Mouse (Mus musculus): ENCODE data around the gene Cyfip2. TPM values are rescaled to one million over a fixed set of nuclear protein-coding genes. Genes with fewer than 3 reads are reported as not detected.

Gene Cyfip2
- polyA plus RNA-seq, 1 experiment from 2014 or later = 7.2 TPM

DNA sequence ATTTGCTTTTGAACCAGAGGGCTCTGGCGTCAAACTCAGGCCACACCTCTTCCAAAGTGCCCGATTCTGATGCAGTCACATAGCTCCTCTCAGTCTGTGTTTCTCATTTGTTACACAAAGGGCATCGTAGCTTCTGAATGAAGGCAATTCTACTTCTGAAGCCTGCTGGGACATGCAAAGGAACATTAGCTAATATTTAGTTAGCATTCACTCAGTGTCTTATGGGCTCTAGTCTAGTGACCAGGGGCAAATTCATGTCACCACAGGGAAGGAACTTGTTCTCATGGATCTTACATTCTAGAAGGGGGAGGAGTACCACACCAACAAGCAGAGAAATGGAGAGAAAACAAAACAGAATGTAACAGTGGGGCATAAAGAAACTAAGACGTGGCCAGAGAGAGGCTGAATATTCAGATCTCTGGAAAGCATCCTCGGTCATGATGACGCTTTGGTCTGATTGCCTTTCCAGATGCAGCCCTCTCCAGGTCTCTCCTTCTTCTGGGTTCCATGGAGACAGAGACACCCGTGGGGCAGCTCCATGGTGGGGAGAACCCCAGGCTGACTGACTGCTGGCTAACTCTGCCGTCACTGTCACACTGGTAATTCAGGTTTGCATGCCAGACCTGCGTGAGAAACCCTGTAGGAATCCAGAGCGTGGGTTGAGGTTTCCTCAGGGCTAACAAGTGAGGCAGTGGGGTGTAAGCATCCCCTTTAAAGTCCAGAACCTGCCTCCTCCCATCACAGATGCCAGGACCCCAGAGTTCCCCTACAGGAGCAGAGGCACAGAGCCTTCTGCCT lies 135.2 kb downstream of the Cyfip2 start:
- no peaks in the 10 kb centered on the region for H3K27me3 ChIP-seq
- H3K36me3 ChIP-seq = no peaks in the 10 kb centered on the region
- H3K9ac ChIP-seq = no peak overlapping the region
- no peak overlapping the region for H3K27ac ChIP-seq
- WGBS = 77% methylated on average over 10 of the region's 10 CpGs
- no peak overlapping the region for H3K4me2 ChIP-seq
- no peaks in the 10 kb centered on the region for H3K4me1 ChIP-seq (replicated peaks)
- H3K9me3 ChIP-seq (replicated peaks) = no peaks in the 10 kb centered on the region
- no peak for ATAC-seq (replicated peaks; ENCODE audit: insufficient number of reproducible peaks, insufficient read depth, low FRiP score, low read depth)
- no peak overlapping the region for H3K4me3 ChIP-seq

DNA sequence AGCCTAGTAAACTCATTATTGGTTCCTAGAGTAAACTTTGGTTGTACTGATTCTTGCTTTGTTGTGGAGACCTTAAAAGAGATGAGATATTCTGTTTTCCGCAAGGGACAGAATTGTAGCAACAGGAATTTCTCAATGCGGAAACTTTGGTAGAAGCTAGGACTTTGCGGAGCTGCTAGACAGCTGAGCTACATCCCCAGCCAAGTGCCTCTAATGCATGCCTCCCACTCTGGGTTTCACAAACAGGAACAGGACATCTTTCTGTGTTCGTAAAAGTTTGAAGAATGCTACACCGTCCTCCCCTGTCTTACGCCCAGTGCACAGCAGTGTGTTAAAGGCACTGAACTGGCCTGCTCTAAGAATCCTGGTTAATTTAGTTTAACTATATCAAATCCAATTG lies 136.5 kb downstream of the Cyfip2 start:
- 74% methylated on average over 6 of the region's 6 CpGs for WGBS
- ATAC-seq (replicated peaks; ENCODE audit: insufficient number of reproducible peaks, insufficient read depth, low FRiP score, low read depth) = no peak
- H3K4me3 ChIP-seq = no peak overlapping the region
- no peak overlapping the region for H3K4me2 ChIP-seq
- H3K27me3 ChIP-seq = no peaks in the 10 kb centered on the region
- no peaks in the 10 kb centered on the region for H3K36me3 ChIP-seq
- no peak overlapping the region for H3K9ac ChIP-seq
- no peaks in the 10 kb centered on the region for H3K9me3 ChIP-seq (replicated peaks)
- no peak overlapping the region for H3K27ac ChIP-seq
- H3K4me1 ChIP-seq (replicated peaks) = no peaks in the 10 kb centered on the region

GRCm38 (mm10) chr11:46172128-46172527 lies 140.5 kb downstream of the Cyfip2 start:
- H3K27ac ChIP-seq = no peak overlapping the region
- H3K36me3 ChIP-seq = no peaks in the 10 kb centered on the region
- H3K9me3 ChIP-seq (replicated peaks) = no peaks in the 10 kb centered on the region
- no peaks in the 10 kb centered on the region for H3K27me3 ChIP-seq
- no peak overlapping the region for H3K4me3 ChIP-seq
- WGBS = 86% methylated on average over 9 of the region's 9 CpGs
- no peak for ATAC-seq (replicated peaks; ENCODE audit: insufficient number of reproducible peaks, insufficient read depth, low FRiP score, low read depth)
- H3K4me2 ChIP-seq = no peak overlapping the region
- 0 out of 2 replicates have a peak, but pooled peaks cover 2% of the 10 kb centered on the region for H3K4me1 ChIP-seq (replicated peaks)
- no peak overlapping the region for H3K9ac ChIP-seq

GRCm38 (mm10) chr11:46169908-46170307 lies 142.8 kb downstream of the Cyfip2 start:
- no peak overlapping the region for H3K4me3 ChIP-seq
- ATAC-seq (replicated peaks; ENCODE audit: insufficient number of reproducible peaks, insufficient read depth, low FRiP score, low read depth) = no peak
- no peaks in the 10 kb centered on the region; the same call in 1 of the 2 replicates for H3K27me3 ChIP-seq
- no peaks in the 10 kb centered on the region for H3K36me3 ChIP-seq
- H3K4me2 ChIP-seq = no peak overlapping the region
- WGBS = 60% methylated on average over 3 of the region's 3 CpGs
- H3K4me1 ChIP-seq (replicated peaks) = peaks cover 10% of the 10 kb centered on the region
- H3K27ac ChIP-seq = no peak overlapping the region
- H3K9ac ChIP-seq = no peak overlapping the region
- no peaks in the 10 kb centered on the region for H3K9me3 ChIP-seq (replicated peaks)

GRCm38 (mm10) chr11:46168506-46168905 lies 144.2 kb downstream of the Cyfip2 start:
- 87% methylated on average over 7 of the region's 7 CpGs for WGBS
- Histone ChIP-seq H3K4me2 (no peak overlapping the region), H3K4me3 (no peak overlapping the region), H3K27me3 (no peaks in the 10 kb centered on the region; the same call in 1 of the 2 replicates), H3K36me3 (no peaks in the 10 kb centered on the region), H3K9ac (no peak overlapping the region), H3K4me1 (replicated peaks) (peaks cover 10% of the 10 kb centered on the region), H3K9me3 (replicated peaks) (no peaks in the 10 kb centered on the region), H3K27ac (no peak overlapping the region)
- ATAC-seq (replicated peaks; ENCODE audit: insufficient number of reproducible peaks, insufficient read depth, low FRiP score, low read depth) = no peak

DNA sequence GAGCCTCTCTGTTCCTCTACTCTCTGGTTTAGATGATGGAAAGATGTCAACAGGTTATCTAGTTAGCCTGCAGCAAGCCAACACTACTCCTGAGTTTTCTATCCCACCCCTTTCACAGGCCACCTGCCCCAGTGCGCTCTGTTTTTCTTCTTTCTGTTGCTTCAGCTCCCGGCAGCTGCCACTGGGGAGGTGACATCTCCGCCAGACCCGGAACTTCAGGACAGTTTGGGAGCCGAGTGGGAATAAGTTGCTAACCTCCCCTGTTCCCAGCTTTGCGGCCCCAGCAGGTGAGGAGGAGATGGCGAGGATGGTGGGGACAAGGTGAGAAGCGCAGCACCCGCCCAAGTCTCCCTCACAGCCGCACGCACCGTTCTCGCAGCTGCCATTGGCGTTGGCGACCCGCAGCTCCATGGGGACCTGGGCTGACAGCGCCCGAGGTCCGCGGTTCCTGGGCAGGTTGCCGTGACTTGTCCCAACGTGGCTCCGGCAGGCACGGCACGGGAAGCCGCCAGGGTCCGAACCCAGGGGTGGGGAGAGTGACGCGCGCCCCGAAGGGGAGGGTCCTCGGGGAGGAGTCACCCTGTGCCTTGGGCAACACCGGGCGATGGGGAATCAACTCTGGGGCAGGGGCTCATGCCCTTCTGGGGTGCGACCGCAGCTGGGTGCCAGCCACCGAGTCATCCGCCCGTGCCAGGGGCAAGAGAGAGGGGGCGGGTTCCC lies 146.6 kb downstream of the Cyfip2 start, which contains the start of gene Nipal4:
TSS of gene Nipal4 (minus strand) at position 643 of the 720 bp plus-strand sequence.
- ATAC-seq (replicated peaks; ENCODE audit: insufficient number of reproducible peaks, insufficient read depth, low FRiP score, low read depth) = peak; percentile 47; the same call in 1 of the 2 replicates
- Histone ChIP-seq H3K4me3 (peak within 1 kb of the TSS; percentile 71), H3K27me3 (no peaks in the 10 kb centered on the region; the same call in 1 of the 2 replicates), H3K4me2 (peak within 1 kb of the TSS; percentile 96), H3K9me3 (replicated peaks) (no peaks in the 10 kb centered on the region), H3K27ac (no peak within 1 kb of the TSS), H3K9ac (peak within 1 kb of the TSS; percentile 52), H3K4me1 (replicated peaks) (peaks cover 10% of the 10 kb centered on the region), H3K36me3 (no peaks in the 10 kb centered on the region)
- WGBS = 1% methylated on average over 40 of the region's 40 CpGs

- no peak overlapping the region for H3K27ac ChIP-seq
- no peak overlapping the region for H3K4me2 ChIP-seq
- no peak overlapping the region for H3K4me3 ChIP-seq
- H3K9me3 ChIP-seq (replicated peaks) = no peaks in the 10 kb centered on the region
- no peak overlapping the region for H3K9ac ChIP-seq
- no peaks in the 10 kb centered on the region for H3K4me1 ChIP-seq (replicated peaks)
- ATAC-seq (replicated peaks; ENCODE audit: insufficient number of reproducible peaks, insufficient read depth, low FRiP score, low read depth) = no peak
- H3K27me3 ChIP-seq = no peaks in the 10 kb centered on the region
- no peaks in the 10 kb centered on the region for H3K36me3 ChIP-seq
Observed at GRCm38 (mm10) chr11:46157462-46157861, 155.2 kb downstream of the Cyfip2 start.

DNA sequence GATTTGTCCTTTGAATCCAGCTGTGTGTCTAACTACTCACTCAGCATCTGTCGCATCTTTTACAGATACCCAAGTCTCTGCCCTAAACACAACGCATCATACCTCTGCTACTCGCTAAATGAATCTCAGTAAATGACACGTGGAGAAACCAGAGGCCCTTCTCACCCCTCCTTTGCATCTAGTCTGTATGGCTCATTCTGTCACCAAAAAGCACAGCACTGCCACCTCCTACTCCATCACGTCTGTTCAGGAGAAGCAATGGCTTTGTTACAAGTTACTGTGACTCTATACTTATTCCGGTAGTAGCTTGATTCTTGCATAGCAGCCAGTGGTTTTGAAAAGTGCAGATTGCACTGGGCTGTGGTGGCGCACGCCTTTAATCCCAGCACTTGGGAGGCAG lies 155.7 kb downstream of the Cyfip2 start:
- Histone ChIP-seq H3K4me2 (no peak overlapping the region), H3K9ac (no peak overlapping the region), H3K4me1 (replicated peaks) (no peaks in the 10 kb centered on the region), H3K27me3 (no peaks in the 10 kb centered on the region), H3K4me3 (no peak overlapping the region), H3K27ac (no peak overlapping the region), H3K36me3 (no peaks in the 10 kb centered on the region), H3K9me3 (replicated peaks) (no peaks in the 10 kb centered on the region)
- ATAC-seq (replicated peaks; ENCODE audit: insufficient number of reproducible peaks, insufficient read depth, low FRiP score, low read depth) = no peak
- WGBS = 87% methylated on average over 8 of the region's 8 CpGs

GRCm38 (mm10) chr11:46146619-46147018 lies 166.0 kb downstream of the Cyfip2 start:
- Histone ChIP-seq H3K4me1 (replicated peaks) (no peaks in the 10 kb centered on the region), H3K36me3 (peaks cover 44% of the 10 kb centered on the region), H3K4me2 (no peak overlapping the region), H3K27ac (no peak overlapping the region), H3K9ac (no peak overlapping the region), H3K4me3 (no peak overlapping the region), H3K27me3 (no peaks in the 10 kb centered on the region), H3K9me3 (replicated peaks) (no peaks in the 10 kb centered on the region)
- no peak for ATAC-seq (replicated peaks; ENCODE audit: insufficient number of reproducible peaks, insufficient read depth, low FRiP score, low read depth)
- 90% methylated on average over 5 of the region's 5 CpGs for WGBS

DNA sequence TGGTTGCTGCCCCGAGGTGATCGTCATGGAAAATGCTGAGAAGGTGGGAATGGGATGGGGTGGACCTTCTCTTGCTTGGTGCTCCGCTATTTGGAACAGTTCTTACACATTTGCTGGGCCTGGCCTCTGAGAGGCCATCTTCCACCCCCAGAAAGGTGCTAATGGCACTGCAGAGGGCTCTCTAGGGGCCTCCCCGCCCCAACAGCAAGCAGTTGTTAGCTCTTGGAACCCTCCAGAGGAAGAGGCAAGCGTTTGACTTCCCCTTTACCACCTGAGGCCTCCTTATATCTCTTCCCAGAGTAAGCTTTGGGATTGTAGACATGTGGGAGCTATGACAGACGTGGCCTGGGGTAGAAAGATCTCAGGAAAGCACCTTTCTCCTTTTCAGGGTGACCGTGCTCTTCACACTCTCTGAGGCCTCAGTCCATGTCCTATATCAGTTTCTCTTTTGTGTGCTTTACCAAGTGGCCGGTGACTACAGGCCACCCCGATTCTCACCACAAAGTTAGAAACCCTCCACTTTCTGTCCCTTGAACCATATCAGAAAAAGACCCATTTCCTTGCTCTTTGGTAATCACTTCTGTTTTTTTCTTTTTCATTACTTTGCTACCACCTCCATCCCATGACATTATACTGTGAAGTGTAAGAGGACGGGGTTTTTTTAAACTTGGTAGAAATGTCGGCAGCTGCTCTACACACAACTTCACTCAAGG lies 167.3 kb downstream of the Cyfip2 start:
- Histone ChIP-seq H3K4me1 (replicated peaks) (no peaks in the 10 kb centered on the region), H3K9me3 (replicated peaks) (no peaks in the 10 kb centered on the region), H3K27ac (no peak overlapping the region), H3K36me3 (peaks cover 57% of the 10 kb centered on the region), H3K27me3 (no peaks in the 10 kb centered on the region), H3K4me3 (no peak overlapping the region), H3K4me2 (no peak overlapping the region), H3K9ac (no peak overlapping the region)
- no peak for ATAC-seq (replicated peaks; ENCODE audit: insufficient number of reproducible peaks, insufficient read depth, low FRiP score, low read depth)
- WGBS = 83% methylated on average over 11 of the region's 11 CpGs
